ENCODE assay signal across 13 mouse cellular contexts in genomic region chr4:154394123-154394722, GRCm38 (mm10). TPM values are rescaled to one million over a fixed set of nuclear protein-coding genes. Genes with fewer than 3 reads are reported as not detected.
DNase-seq lines count a peak whose midpoint lies in the region; ATAC-seq and TF ChIP-seq lines count a peak whose summit lies in the region.
"Had no signal": no experiment of that assay in that cellular context is flagged by ENCODE, and none has a peak within 500 bp of the region (broad histone marks: within the 10 kb centered on the region; RNA-seq: fewer than 3 reads in every experiment).

No protein-coding gene starts in this region.

- no peak for TF ChIP-seq POLR2A in cortical plate, adult 2 months (IDR thresholded peaks at IDR 0.05; ENCODE audit: extremely low read depth, insufficient read depth, low read length)

- H3K36me3 ChIP-seq in forebrain, postnatal 0 days (ENCODE audit: insufficient read depth): no peaks in the 10 kb centered on the region
- H3K36me3 ChIP-seq in forebrain, embryonic 14.5 days (ENCODE audit: control insufficient read depth, insufficient read depth, low read length): no peaks in the 10 kb centered on the region

- no peak overlapping the region for H3K9ac ChIP-seq in forebrain, postnatal 0 days
- no peak overlapping the region for H3K9ac ChIP-seq in forebrain, embryonic 14.5 days (ENCODE audit: low read length)

- H3K27me3 ChIP-seq in forebrain, postnatal 0 days (ENCODE audit: insufficient read depth, low read length): no peaks in the 10 kb centered on the region
- H3K27me3 ChIP-seq in forebrain, embryonic 14.5 days (replicated peaks; ENCODE audit: control insufficient read depth, insufficient read depth, low read length): no peaks in the 10 kb centered on the region

- H3K4me1 ChIP-seq in forebrain, postnatal 0 days (ENCODE audit: insufficient read depth): 0 out of 2 replicates have a peak, but pooled peaks cover 8% of the 10 kb centered on the region
- peaks cover 22% of the 10 kb centered on the region for H3K4me1 ChIP-seq in forebrain, embryonic 14.5 days (ENCODE audit: control insufficient read depth, insufficient read depth, low read length)
- H3K4me1 ChIP-seq in cortical plate, adult 2 months (ENCODE audit: control insufficient read depth, insufficient read depth, low read length): no peaks in the 10 kb centered on the region

- H3K4me3 ChIP-seq in forebrain, postnatal 0 days (ENCODE audit: low read depth, low read length): no peak overlapping the region
- H3K4me3 ChIP-seq in forebrain, embryonic 14.5 days (ENCODE audit: low read depth, low read length): no peak overlapping the region
- H3K4me3 ChIP-seq in layer of hippocampus, adult 2 months: no peak overlapping the region
- no peak overlapping the region for H3K4me3 ChIP-seq in cortical plate, adult 2 months (ENCODE audit: insufficient read depth, low read length)

- 34% methylated on average over 7 of the region's 7 CpGs for WGBS in forebrain, postnatal 0 days
- WGBS in forebrain, embryonic 14.5 days: 43% methylated on average over 7 of the region's 7 CpGs

- no peak for DNase-seq in forebrain, postnatal 0 days
- no peak for DNase-seq in forebrain, embryonic 14.5 days (ENCODE audit: low spot score)
- no peak for DNase-seq in layer of hippocampus, adult 2 months (ENCODE audit: low spot score in 2 of 2)
- no peak for DNase-seq in layer of hippocampus, adult 9-10 months (ENCODE audit: low spot score)
- DNase-seq in left cerebral cortex, adult 9 months (ENCODE audit: low spot score in 2 of 2): peak; percentile 7 to 15
- DNase-seq: adrenal gland, adult 8-10 months had no signal

- H3K4me2 ChIP-seq in forebrain, postnatal 0 days (ENCODE audit: low read depth): no peak overlapping the region
- no peak overlapping the region for H3K4me2 ChIP-seq in forebrain, embryonic 14.5 days (ENCODE audit: low read length)

- no peak overlapping the region for H3K27ac ChIP-seq in forebrain, postnatal 0 days (ENCODE audit: low read depth, low read length)
- H3K27ac ChIP-seq in forebrain, embryonic 14.5 days (ENCODE audit: low read depth, low read length): no peak overlapping the region
- peak overlapping the region; percentile 87 for H3K27ac ChIP-seq in layer of hippocampus, adult 2 months
- peak overlapping the region; percentile 51; the same call in 1 of the 2 replicates for H3K27ac ChIP-seq in cortical plate, adult 2 months (ENCODE audit: insufficient read depth, low read length)

- ATAC-seq in forebrain, postnatal 0 days: peak; percentile 75
- ATAC-seq in forebrain, embryonic 14.5 days: no peak
- no peak for ATAC-seq in granulocyte monocyte progenitor cell, adult 5-6 weeks (replicated peaks; ENCODE audit: poor library complexity, severe bottlenecking)
- no peak for ATAC-seq in activated CD4-positive, CD25-positive, alpha-beta regulatory T cell, adult 4 months

- no peak for TF ChIP-seq CTCF in forebrain, postnatal 0 days (IDR thresholded peaks at IDR 0.05; ENCODE audit: low read depth)
- TF ChIP-seq CTCF in layer of hippocampus, adult 2 months (conservative IDR thresholded peaks at IDR 0.05): no peak
- TF ChIP-seq CTCF in cortical plate, adult 2 months (IDR thresholded peaks at IDR 0.05; ENCODE audit: extremely low read depth, insufficient read depth, low read length): no peak

- no peaks in the 10 kb centered on the region for H3K9me3 ChIP-seq in forebrain, postnatal 0 days (ENCODE audit: low read length)
- H3K9me3 ChIP-seq in forebrain, embryonic 14.5 days (replicated peaks; ENCODE audit: control insufficient read depth, low read length): no peaks in the 10 kb centered on the region

RNA-seq across cellular contexts. Expression of gene B230104I21Rik, which starts 58.3 kb away (rescaled TPM):
- 0.54 and 0.90 TPM in 2 replicates for total RNA-seq in forebrain, postnatal 0 days (2014; rRNA removed)
- polyA plus RNA-seq in forebrain, postnatal 0 days (2015; fragmentation: Nextera tagmentation; extraction: Ambion mirVana): not detected in 2 replicates
- not detected in 2 replicates for polyA plus RNA-seq in forebrain, embryonic 14.5 days (2014; fragmentation: Nextera tagmentation; extraction: Ambion mirVana)
- under 1 TPM in 1 of 2 experiments, not detected in 1; 0.56 TPM for total RNA-seq in layer of hippocampus, adult 2 months (2021)
- 0.32 and 0.38 TPM in 2 replicates for polyA plus RNA-seq in cortical plate, adult 2 months (2012; rRNA removed)
- total RNA-seq in granulocyte monocyte progenitor cell, adult 5-6 weeks (2014; fragmentation: Nextera tagmentation): not detected in 2 replicates
- total RNA-seq in granulocyte monocyte progenitor cell, adult 5-6 weeks (2017): not detected in 2 replicates
- not detected for polyA plus RNA-seq in activated CD4-positive, CD25-positive, alpha-beta regulatory T cell, adult 4 months (2017; shearing (Covaris generic))
- total RNA-seq: adrenal gland, adult 8-10 months; gastrocnemius, postnatal 4 days had no signal
- polyA plus RNA-seq: forebrain, embryonic 11.5 days; kidney, embryonic 14.5 days; lung, embryonic 16.5 days had no signal

Comparison
In these comparisons a context has a peak if more than half of its experiments do, and no peak if none do; other contexts are left out.
1. DNase-seq: peak in left cerebral cortex, adult 9 months (2 of 2); none in forebrain, postnatal 0 days (single experiment), forebrain, embryonic 14.5 days (single experiment), layer of hippocampus, adult 2 months (0 of 2) and layer of hippocampus, adult 9-10 months (single experiment).
2. H3K27ac ChIP-seq: peak in layer of hippocampus, adult 2 months (single experiment) and cortical plate, adult 2 months (single experiment); none in forebrain, postnatal 0 days (single experiment) and forebrain, embryonic 14.5 days (single experiment).